Mouse (Mus musculus) liver, adult (tissue): ENCODE data around the gene H2-Q10.

Experiments
- GATA4 ChIP-seq: IDR thresholded peaks from 2 replicates; pipeline ENCODE4 v1.6.1; 2014; ENCODE audit warnings: mild to moderate bottlenecking, low read length; ENCODE audit not compliant: insufficient replicate concordance

The H2-Q10 gene

DNA sequence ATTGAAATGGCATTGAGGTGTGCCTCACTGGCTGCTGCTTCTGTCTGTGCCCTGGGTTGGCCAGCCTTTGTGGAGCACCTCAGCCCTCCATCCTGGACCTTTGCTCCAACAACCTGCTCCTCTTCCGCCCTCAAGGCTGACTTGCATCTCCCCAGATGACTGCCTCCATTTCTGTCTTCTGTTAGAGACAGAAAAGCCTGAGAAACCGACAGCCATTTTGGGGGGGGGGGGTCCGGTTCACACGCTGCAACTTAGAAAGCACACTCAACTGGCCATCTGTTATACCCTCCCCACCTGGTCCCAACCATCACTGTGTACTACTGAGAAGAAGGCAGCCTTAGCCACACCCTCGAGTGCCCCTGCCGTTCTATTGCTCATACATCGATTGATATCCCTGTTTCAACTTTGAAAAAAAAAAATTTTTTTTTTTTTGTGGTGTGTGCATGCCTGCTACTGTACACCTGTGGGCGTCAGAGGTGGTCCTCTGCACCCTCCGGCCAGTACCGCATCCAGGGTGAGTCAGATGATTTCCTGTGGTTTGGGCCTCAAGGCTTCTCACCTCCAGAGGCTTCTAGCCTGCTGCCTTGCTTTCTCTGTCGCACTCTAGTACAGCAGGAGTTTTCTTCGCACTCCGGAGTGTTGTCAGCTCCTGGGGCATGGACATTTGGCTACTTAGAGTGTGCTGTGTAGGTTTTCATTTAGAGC is 37.8 kb downstream of the H2-Q10 start:
- no peak for TF ChIP-seq GATA4

DNA sequence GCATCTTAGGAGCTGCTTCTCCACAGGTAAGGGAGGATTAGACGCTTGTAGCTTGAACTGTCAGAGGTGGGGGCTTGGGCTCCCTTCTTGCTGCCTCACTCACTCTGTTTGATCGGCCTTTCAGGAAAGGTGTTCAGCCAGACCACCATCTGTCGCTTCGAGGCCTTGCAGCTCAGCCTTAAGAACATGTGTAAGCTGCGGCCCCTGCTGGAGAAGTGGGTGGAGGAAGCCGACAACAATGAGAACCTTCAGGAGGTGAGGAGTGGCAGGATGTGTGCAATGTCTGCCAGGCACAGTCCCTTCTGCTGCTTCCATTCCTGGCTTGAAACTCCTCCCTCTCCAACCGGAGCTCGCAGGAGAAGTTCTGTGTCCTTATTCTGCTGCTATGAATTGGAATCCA is 39.4 kb downstream of the H2-Q10 start:
- no peak for TF ChIP-seq GATA4

DNA sequence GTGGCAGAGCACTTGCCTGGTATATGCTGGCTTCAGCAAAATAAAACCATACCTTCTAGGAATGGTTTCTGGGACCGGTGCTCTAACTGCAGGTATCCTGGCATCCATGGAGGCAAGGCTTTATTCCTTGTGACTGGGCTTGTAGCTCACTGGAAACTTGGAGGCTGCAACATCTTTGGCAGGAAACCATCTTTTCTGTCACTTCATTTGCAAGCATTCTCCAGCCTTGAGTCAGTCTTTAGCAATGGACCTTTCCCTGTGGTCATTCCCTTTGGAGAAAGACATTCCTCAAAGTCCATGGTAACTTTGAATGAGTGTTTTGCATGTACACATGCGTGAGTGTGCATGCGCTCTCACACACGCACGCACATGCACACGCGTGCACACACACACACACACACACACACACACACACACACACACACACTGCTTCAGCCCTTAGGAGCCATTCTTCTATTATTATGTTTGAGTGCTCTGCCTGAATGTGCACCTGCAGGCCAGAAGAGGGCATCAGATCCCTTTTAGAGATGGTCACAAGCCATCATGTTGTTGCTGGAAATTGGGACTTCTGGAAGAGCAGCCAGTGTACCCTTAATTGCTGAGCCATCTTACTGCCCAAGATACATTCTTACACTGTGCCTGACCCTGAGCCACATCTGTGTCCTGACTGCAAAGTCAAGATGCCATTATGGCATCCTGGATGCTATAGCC is 43.2 kb downstream of the H2-Q10 start:
- TF ChIP-seq GATA4 = no peak

DNA sequence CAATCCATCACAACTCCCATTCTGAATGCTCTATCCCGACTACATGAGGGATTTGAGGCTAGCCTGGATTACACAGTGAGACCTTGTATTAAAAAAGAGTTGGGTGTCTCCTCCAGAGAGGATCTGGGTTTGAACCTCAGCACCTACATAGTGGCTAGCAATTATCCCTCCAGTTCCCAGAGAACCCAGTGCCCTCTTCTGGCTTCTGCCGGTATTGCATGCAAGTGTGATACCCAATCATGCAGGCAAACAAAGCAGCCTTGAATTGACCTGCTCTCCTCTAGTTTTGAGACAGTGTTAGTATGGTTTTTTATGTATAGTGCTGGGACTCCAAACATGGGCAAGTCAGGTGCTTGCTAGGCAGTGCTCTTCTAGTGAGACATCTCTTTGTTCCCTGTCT is 44.0 kb downstream of the H2-Q10 start:
- TF ChIP-seq GATA4 = no peak

DNA sequence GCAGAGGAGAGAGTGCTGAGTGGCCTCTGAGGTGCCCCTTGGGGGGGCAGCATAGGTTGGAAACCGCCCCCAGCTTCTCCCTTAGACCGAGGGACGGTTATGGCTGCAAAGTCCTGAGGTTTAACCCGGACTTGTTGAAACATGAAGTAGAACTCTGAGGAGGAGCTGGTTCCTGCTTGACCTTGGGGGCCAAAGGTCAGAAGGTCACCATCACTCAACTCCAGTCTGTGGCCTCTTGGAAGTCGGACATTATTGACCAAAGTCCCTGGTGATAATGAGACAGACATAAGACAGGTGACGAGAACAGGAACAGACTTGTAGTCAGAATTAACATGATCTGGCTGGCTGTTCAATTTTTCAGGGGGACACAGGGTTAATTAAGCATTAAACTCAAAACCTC is 44.9 kb downstream of the H2-Q10 start:
- TF ChIP-seq GATA4 = no peak

DNA sequence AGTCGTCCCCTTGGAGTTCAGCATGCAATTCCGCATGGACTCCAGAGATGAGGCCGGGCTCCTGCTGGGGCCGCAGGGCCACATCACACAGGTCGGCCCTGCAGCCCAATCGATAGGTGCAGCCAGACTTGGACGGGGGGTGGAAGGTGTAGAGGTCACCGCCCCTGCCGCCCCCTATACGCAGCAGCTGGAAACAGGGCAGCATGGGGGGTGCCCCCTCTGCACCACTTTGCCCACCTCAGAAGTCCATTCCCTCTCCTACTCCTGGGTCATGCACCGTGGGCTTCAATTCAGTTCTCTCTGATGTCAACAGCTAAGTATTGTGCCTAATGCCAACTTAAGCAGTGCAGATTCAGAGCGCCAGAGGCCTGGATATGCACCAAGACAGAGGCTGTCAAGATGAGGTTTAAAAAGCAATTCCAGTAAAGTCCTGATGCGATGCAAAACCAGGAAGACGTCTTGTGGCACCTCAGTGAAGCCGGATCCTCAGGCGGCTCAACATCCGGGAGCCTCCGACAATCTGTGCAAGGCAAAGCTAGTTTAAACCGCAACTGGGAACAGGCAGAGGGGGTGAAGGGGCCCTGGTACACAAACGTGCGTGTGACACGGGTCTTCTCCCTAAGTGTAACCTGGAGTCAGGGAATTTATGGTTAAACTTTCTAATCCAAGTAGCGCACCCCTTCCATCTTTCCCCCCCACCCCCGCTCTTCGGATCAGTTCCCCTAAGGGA is 46.2 kb downstream of the H2-Q10 start:
- no peak for TF ChIP-seq GATA4

DNA sequence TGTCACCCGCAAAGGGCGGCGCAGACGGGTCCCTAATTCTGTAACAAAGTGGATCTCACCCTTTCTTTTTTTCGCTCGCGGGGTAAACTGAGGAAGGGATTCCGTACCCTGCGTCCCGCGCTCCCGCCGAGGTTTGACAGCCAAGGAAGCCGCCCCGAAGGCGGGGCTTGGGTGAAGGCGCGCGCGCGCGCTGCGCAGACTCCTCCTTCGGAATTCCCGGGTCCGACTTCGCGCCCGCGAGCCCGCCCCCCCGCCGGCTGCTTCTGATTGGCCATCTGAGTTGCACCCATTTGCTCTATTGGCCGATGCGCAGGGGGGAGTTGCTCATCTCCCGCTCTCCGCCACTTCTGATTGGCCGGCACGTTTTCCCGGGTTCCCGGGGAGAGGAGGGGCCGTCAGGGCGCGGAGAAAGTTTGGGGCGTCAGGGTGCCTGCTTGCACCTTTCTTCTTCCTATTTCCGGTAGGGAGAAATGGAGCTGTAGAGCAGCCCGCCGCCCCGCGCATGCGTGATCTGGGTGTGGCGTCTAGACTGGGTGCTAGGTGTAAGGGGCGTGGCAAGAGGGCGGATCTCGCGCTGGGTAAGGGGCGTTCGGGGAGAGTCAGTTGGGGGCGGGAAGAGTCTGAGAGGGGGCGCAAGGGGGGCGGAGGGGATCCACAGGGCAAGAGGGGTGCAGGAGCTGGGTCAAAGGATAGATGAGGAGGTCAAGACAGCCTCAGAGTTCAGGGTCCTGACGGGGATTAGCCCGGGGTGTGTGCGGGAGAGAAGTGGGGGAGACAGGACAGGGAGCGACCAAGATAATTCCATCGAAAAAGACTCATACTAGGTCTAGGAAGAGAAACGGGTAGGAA is 47.0 kb downstream of the H2-Q10 start, which contains the start of the genes Tcf19 and Cchcr1:
Gene Tcf19, minus strand, starts transcription at position 173 of the 849 bp plus-strand sequence.
Gene Cchcr1, plus strand, starts transcription at position 449 of the 849 bp plus-strand sequence.
- no peak for TF ChIP-seq GATA4

DNA sequence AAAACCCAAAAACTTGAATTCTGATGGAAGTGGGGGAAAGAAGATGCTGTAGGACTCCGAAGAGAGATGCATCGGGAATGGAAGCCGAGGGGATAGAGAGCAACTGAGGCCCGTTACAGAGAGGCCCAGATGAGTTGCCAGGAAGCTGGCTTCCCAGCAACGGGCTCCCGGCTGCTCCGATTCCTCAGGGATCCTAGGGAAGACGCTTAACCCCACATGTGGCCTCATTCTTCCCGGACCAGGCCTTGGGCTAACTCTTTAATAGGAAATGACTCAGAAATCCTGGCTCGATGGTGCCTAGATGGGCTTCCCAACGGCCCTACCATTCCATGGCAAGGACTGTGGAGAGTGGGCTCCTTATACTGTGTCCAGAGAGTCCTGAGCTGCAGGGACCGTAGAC is 47.6 kb downstream of the H2-Q10 start:
- no peak for TF ChIP-seq GATA4
